15 mouse cellular contexts compared by ENCODE assay signal in genomic region chr11:110642485-110642884, GRCm38 (mm10).
A peak's percentile ranks its signal among the peaks of the same experiment; 100 is the strongest.
DNase-seq lines count a peak whose midpoint lies in the region; ATAC-seq and TF ChIP-seq lines count a peak whose summit lies in the region.
"Had no signal": no experiment of that assay in that cellular context is flagged by ENCODE, and none has a peak within 500 bp of the region (broad histone marks: within the 10 kb centered on the region; RNA-seq: fewer than 3 reads in every experiment).

No protein-coding gene starts in this region.

- no peak for TF ChIP-seq CTCF in liver, embryonic 14.5 days (IDR thresholded peaks at IDR 0.05; ENCODE audit: low read depth)

- no peaks in the 10 kb centered on the region for H3K9me3 ChIP-seq in liver, embryonic 11.5 days (ENCODE audit: control insufficient read depth, low read length)
- H3K9me3 ChIP-seq in liver, embryonic 14.5 days (ENCODE audit: control insufficient read depth, low read length) = no peaks in the 10 kb centered on the region
- H3K9me3 ChIP-seq: embryonic facial prominence, embryonic 12.5 days; limb, embryonic 13.5 days had no signal

- no peaks in the 10 kb centered on the region for H3K4me1 ChIP-seq in liver, embryonic 11.5 days (replicated peaks; ENCODE audit: control insufficient read depth, insufficient read depth, low read length)
- H3K4me1 ChIP-seq in liver, embryonic 14.5 days (replicated peaks; ENCODE audit: control insufficient read depth in 2 of 2, insufficient read depth in 2 of 2, low read length in 1 of 2) = no peaks in the 10 kb centered on the region
- H3K4me1 ChIP-seq: embryonic facial prominence, embryonic 12.5 days; limb, embryonic 13.5 days had no signal

- peak; percentile 6 for DNase-seq in adrenal gland, postnatal 14 days
- DNase-seq in adrenal gland, postnatal 25 days = no peak
- DNase-seq in liver = peak; percentile 31
- DNase-seq in liver, embryonic 11.5 days (ENCODE audit: low spot score) = no peak
- DNase-seq in liver, embryonic 14.5 days (ENCODE audit: low read depth in 3 of 3, low spot score in 3 of 3) = peak in 2 of 3 experiments; percentile 2 to 7
- no peak for DNase-seq in cerebellum, postnatal 4 days (ENCODE audit: low spot score in 2 of 2)
- DNase-seq in layer of hippocampus, postnatal 25 days (ENCODE audit: extremely low spot score in 1 of 2, low spot score in 1 of 2) = no peak
- DNase-seq: adrenal gland, adult 2 months; kidney, postnatal 36 days; right cerebral cortex, postnatal 25 days had no signal

- H3K4me3 ChIP-seq in liver, embryonic 11.5 days (ENCODE audit: low read depth, low read length) = no peak overlapping the region
- H3K4me3 ChIP-seq in liver, embryonic 14.5 days (ENCODE audit: insufficient read depth in 1 of 2, low read depth in 2 of 2, low read length in 2 of 2) = no peak overlapping the region
- H3K4me3 ChIP-seq: embryonic facial prominence, embryonic 12.5 days; left cerebral cortex, adult 2 months; limb, embryonic 13.5 days had no signal

- no peaks in the 10 kb centered on the region for H3K36me3 ChIP-seq in liver, embryonic 11.5 days (ENCODE audit: control insufficient read depth, insufficient read depth, low read length)
- H3K36me3 ChIP-seq in liver, embryonic 14.5 days (replicated peaks; ENCODE audit: control insufficient read depth, insufficient read depth, low read depth) = no peaks in the 10 kb centered on the region
- H3K36me3 ChIP-seq: embryonic facial prominence, embryonic 12.5 days; limb, embryonic 13.5 days had no signal

- no peak for TF ChIP-seq EP300 in liver, embryonic 14.5 days (IDR thresholded peaks at IDR 0.05; ENCODE audit: low read depth)

- no peak for ATAC-seq in liver, embryonic 11.5 days (replicated peaks; ENCODE audit: low FRiP score)
- no peak for ATAC-seq in liver, embryonic 14.5 days (ENCODE audit: insufficient read depth)
- ATAC-seq in monocyte, adult 5-6 weeks (replicated peaks; ENCODE audit: insufficient number of reproducible peaks, low FRiP score, low TSS enrichment, poor library complexity, severe bottlenecking) = peak; percentile 56; the same call in 1 of the 2 replicates
- ATAC-seq: inflammation-experienced regulatory T-cells, adult 6 months had no signal

- WGBS in liver, embryonic 11.5 days = 48% methylated on average over 13 of the region's 13 CpGs
- WGBS in liver, embryonic 14.5 days (ENCODE audit: insufficient replicate concordance) = 14% methylated on average over 13 of the region's 13 CpGs

- H3K27me3 ChIP-seq in liver, embryonic 11.5 days (replicated peaks; ENCODE audit: control insufficient read depth, insufficient read depth, low read length) = no peaks in the 10 kb centered on the region
- H3K27me3 ChIP-seq in liver, embryonic 14.5 days (ENCODE audit: control insufficient read depth, insufficient read depth, low read length) = no peaks in the 10 kb centered on the region
- H3K27me3 ChIP-seq: embryonic facial prominence, embryonic 12.5 days; limb, embryonic 13.5 days had no signal

- H3K9ac ChIP-seq in liver, embryonic 11.5 days (ENCODE audit: low read depth, low read length) = no peak overlapping the region
- H3K9ac ChIP-seq in liver, embryonic 14.5 days (replicated peaks) = no peak overlapping the region
- H3K9ac ChIP-seq: embryonic facial prominence, embryonic 12.5 days; limb, embryonic 13.5 days had no signal

- H3K27ac ChIP-seq in liver, embryonic 11.5 days (ENCODE audit: low read depth, low read length) = no peak overlapping the region
- no peak overlapping the region for H3K27ac ChIP-seq in liver, embryonic 14.5 days
- H3K27ac ChIP-seq: embryonic facial prominence, embryonic 12.5 days; left cerebral cortex, adult 2 months; limb, embryonic 13.5 days had no signal

- no peak overlapping the region for H3K4me2 ChIP-seq in liver, embryonic 11.5 days
- H3K4me2 ChIP-seq in liver, embryonic 14.5 days (ENCODE audit: low read depth) = no peak overlapping the region
- H3K4me2 ChIP-seq: embryonic facial prominence, embryonic 12.5 days; limb, embryonic 13.5 days had no signal

Comparison
In these comparisons a context has a peak if more than half of its experiments do, and no peak if none do; other contexts are left out.
1. DNase-seq: peak in adrenal gland, postnatal 14 days (single experiment), liver (single experiment) and liver, embryonic 14.5 days (2 of 3); none in adrenal gland, postnatal 25 days (single experiment), liver, embryonic 11.5 days (single experiment), cerebellum, postnatal 4 days (0 of 2) and layer of hippocampus, postnatal 25 days (0 of 2).